Comparison of ENCODE assay signal across 30 mouse cellular contexts in the genomic region with DNA sequence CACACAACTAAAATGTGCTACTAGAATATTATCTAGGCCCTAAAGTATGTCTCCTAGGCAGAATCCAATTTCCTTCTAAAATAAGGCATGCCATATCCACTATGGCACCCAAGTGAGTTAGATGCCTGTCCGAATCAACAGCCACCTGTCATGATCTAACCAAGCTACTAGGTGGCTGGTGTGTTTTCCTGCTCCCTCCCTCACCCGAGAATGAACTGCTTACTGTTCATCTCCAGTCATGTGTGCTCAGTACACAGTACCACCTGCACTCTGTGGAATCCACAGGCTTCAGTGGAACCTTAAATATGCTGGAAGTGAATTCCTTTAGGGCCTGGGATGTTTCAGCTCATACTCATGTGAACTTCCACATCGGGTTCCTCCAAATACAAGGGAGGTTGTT.
DNase-seq lines count a peak whose midpoint lies in the region; ATAC-seq lines count a peak whose summit lies in the region.
"Had no signal": no experiment of that assay in that cellular context is flagged by ENCODE, and none has a peak within 500 bp of the region (broad histone marks: within the 10 kb centered on the region; RNA-seq: fewer than 3 reads in every experiment).

No protein-coding gene starts in this region.

- H3K36me3 ChIP-seq in midbrain, embryonic 10.5 days = no peaks in the 10 kb centered on the region
- no peaks in the 10 kb centered on the region for H3K36me3 ChIP-seq in midbrain, embryonic 16.5 days (ENCODE audit: control insufficient read depth, insufficient read depth, low read length)
- H3K36me3 ChIP-seq in forebrain, embryonic 14.5 days (ENCODE audit: control insufficient read depth, insufficient read depth, low read length) = no peaks in the 10 kb centered on the region
- H3K36me3 ChIP-seq in liver, embryonic 12.5 days = no peaks in the 10 kb centered on the region
- H3K36me3 ChIP-seq: embryonic facial prominence, embryonic 12.5 days; G1E; heart, embryonic 15.5 days; kidney, embryonic 15.5 days; limb, embryonic 10.5 days; midbrain, embryonic 12.5 days; neural tube, embryonic 13.5 days had no signal

- peaks cover 4% of the 10 kb centered on the region for H3K27me3 ChIP-seq in midbrain, embryonic 10.5 days (ENCODE audit: low read depth, poor library complexity, severe bottlenecking)
- no peaks in the 10 kb centered on the region for H3K27me3 ChIP-seq in midbrain, embryonic 16.5 days (ENCODE audit: control insufficient read depth, insufficient read depth, low read depth, low read length)
- no peaks in the 10 kb centered on the region for H3K27me3 ChIP-seq in forebrain, embryonic 14.5 days (replicated peaks; ENCODE audit: control insufficient read depth, insufficient read depth, low read length)
- H3K27me3 ChIP-seq in liver, embryonic 12.5 days (replicated peaks) = no peaks in the 10 kb centered on the region
- H3K27me3 ChIP-seq: CH12.LX; embryonic facial prominence, embryonic 12.5 days; heart, embryonic 15.5 days; kidney, embryonic 15.5 days; midbrain, embryonic 12.5 days; neural tube, embryonic 13.5 days had no signal

- peaks cover 29% of the 10 kb centered on the region for H3K4me1 ChIP-seq in midbrain, embryonic 10.5 days
- no peaks in the 10 kb centered on the region for H3K4me1 ChIP-seq in midbrain, embryonic 16.5 days (ENCODE audit: control insufficient read depth, insufficient read depth, low read length)
- H3K4me1 ChIP-seq in forebrain, embryonic 14.5 days (ENCODE audit: control insufficient read depth, insufficient read depth, low read length) = peaks cover 10% of the 10 kb centered on the region
- no peaks in the 10 kb centered on the region for H3K4me1 ChIP-seq in liver, embryonic 12.5 days
- H3K4me1 ChIP-seq: embryonic facial prominence, embryonic 12.5 days; kidney, embryonic 15.5 days; limb, embryonic 10.5 days had no signal

- no peaks in the 10 kb centered on the region; the same call in 1 of the 2 replicates for H3K9me3 ChIP-seq in midbrain, embryonic 10.5 days (replicated peaks)
- no peaks in the 10 kb centered on the region for H3K9me3 ChIP-seq in midbrain, embryonic 16.5 days (replicated peaks; ENCODE audit: control insufficient read depth, low read length, poor library complexity, severe bottlenecking)
- H3K9me3 ChIP-seq in forebrain, embryonic 14.5 days (replicated peaks; ENCODE audit: control insufficient read depth, low read length) = no peaks in the 10 kb centered on the region
- no peaks in the 10 kb centered on the region for H3K9me3 ChIP-seq in liver, embryonic 12.5 days (replicated peaks)
- H3K9me3 ChIP-seq: embryonic facial prominence, embryonic 12.5 days; G1E; heart, embryonic 15.5 days; kidney, embryonic 15.5 days; limb, embryonic 10.5 days; midbrain, embryonic 12.5 days; neural tube, embryonic 13.5 days had no signal

- no peak for DNase-seq in midbrain, embryonic 10.5 days (ENCODE audit: low spot score)
- DNase-seq in brain, adult 2 months (ENCODE audit: low read depth, low spot score) = peak; percentile 96
- peak; percentile 70 to 84 for DNase-seq in cerebellum, adult 18-20 months
- DNase-seq in cerebellum, postnatal 14 days = peak; percentile 76 to 83
- no peak for DNase-seq in forebrain, embryonic 14.5 days (ENCODE audit: low spot score)
- DNase-seq: adrenal gland, postnatal 10 days; B cell, adult 2 months; gastrocnemius, adult 2 months; heart, postnatal 36 days; kidney, adult 11 months; kidney, postnatal 4 days; liver; liver, postnatal 0 days; thymus, adult 2 months; thymus, postnatal 4 days had no signal

- H3K4me3 ChIP-seq in midbrain, embryonic 10.5 days = no peak overlapping the region
- no peak overlapping the region for H3K4me3 ChIP-seq in midbrain, embryonic 16.5 days (ENCODE audit: low read depth, low read length)
- H3K4me3 ChIP-seq in forebrain, embryonic 14.5 days (ENCODE audit: low read depth, low read length) = no peak overlapping the region
- no peak overlapping the region for H3K4me3 ChIP-seq in liver, embryonic 12.5 days
- H3K4me3 ChIP-seq: embryonic facial prominence, embryonic 12.5 days; gastrocnemius, adult 2 months; heart, embryonic 15.5 days; kidney, embryonic 15.5 days; left cerebral cortex, adult 2 months; limb, embryonic 10.5 days; midbrain, embryonic 12.5 days; myocyte; neural tube, embryonic 13.5 days had no signal

- WGBS in midbrain, embryonic 10.5 days = 80% methylated on average over 3 of the region's 3 CpGs
- WGBS in midbrain, embryonic 16.5 days = 76% methylated on average over 3 of the region's 3 CpGs
- 73% methylated on average over 3 of the region's 3 CpGs for WGBS in forebrain, embryonic 14.5 days
- WGBS in liver, embryonic 12.5 days (ENCODE audit: insufficient replicate concordance) = 60% methylated on average over 3 of the region's 3 CpGs

- H3K4me2 ChIP-seq in midbrain, embryonic 16.5 days (ENCODE audit: low read length) = no peak overlapping the region
- no peak overlapping the region for H3K4me2 ChIP-seq in forebrain, embryonic 14.5 days (ENCODE audit: low read length)
- no peak overlapping the region for H3K4me2 ChIP-seq in liver, embryonic 12.5 days
- H3K4me2 ChIP-seq: embryonic facial prominence, embryonic 12.5 days; heart, embryonic 15.5 days; kidney, embryonic 15.5 days; midbrain, embryonic 12.5 days; neural tube, embryonic 13.5 days had no signal

- H3K27ac ChIP-seq in midbrain, embryonic 10.5 days (replicated peaks) = peak overlapping the region; percentile 56; the same call in 1 of the 2 replicates
- H3K27ac ChIP-seq in midbrain, embryonic 16.5 days (ENCODE audit: low read length) = no peak overlapping the region
- H3K27ac ChIP-seq in forebrain, embryonic 14.5 days (ENCODE audit: low read depth, low read length) = no peak overlapping the region
- H3K27ac ChIP-seq in liver, embryonic 12.5 days = no peak overlapping the region
- H3K27ac ChIP-seq: embryonic facial prominence, embryonic 12.5 days; gastrocnemius, adult 2 months; heart, embryonic 15.5 days; kidney, embryonic 15.5 days; left cerebral cortex, adult 2 months; limb, embryonic 10.5 days; midbrain, embryonic 12.5 days; neural tube, embryonic 13.5 days; stomach, postnatal 0 days had no signal

- no peak for ATAC-seq in midbrain, embryonic 16.5 days
- ATAC-seq in forebrain, embryonic 14.5 days = no peak
- ATAC-seq in liver, embryonic 12.5 days = no peak
- ATAC-seq: activated CD4-positive, CD25-positive, alpha-beta regulatory T cell, adult 4 months; liver, postnatal 0 days; lung, postnatal 0 days had no signal

- H3K9ac ChIP-seq in midbrain, embryonic 16.5 days (ENCODE audit: low read depth, low read length) = no peak overlapping the region
- no peak overlapping the region for H3K9ac ChIP-seq in forebrain, embryonic 14.5 days (ENCODE audit: low read length)
- H3K9ac ChIP-seq in liver, embryonic 12.5 days = no peak overlapping the region
- H3K9ac ChIP-seq: embryonic facial prominence, embryonic 12.5 days; heart, embryonic 15.5 days; kidney, embryonic 15.5 days; liver, postnatal 0 days; midbrain, embryonic 12.5 days; neural tube, embryonic 13.5 days had no signal

Comparison
In these comparisons a context has a peak if more than half of its experiments do, and no peak if none do; other contexts are left out.
1. DNase-seq: peak in brain, adult 2 months (single experiment), cerebellum, adult 18-20 months (2 of 2) and cerebellum, postnatal 14 days (2 of 2); none in midbrain, embryonic 10.5 days (single experiment) and forebrain, embryonic 14.5 days (single experiment).